ENCODE assay signal across 30 mouse cellular contexts in genomic region chr10:31346401-31346800, GRCm38 (mm10). TPM values are rescaled to one million over a fixed set of nuclear protein-coding genes. Genes with fewer than 3 reads are reported as not detected.
DNase-seq lines count a peak whose midpoint lies in the region; ATAC-seq and TF ChIP-seq lines count a peak whose summit lies in the region.
"Had no signal": no experiment of that assay in that cellular context is flagged by ENCODE, and none has a peak within 500 bp of the region (broad histone marks: within the 10 kb centered on the region; RNA-seq: fewer than 3 reads in every experiment).

No protein-coding gene starts in this region.

- no peak for TF ChIP-seq CTCF in lung, embryonic 14.5 days (IDR thresholded peaks at IDR 0.05; ENCODE audit: low read depth)
- TF ChIP-seq CTCF in lung, adult 2 months (IDR thresholded peaks at IDR 0.05; ENCODE audit: insufficient read depth, low read length), result no peak

- DNase-seq in heart, postnatal 4 days, result peak; percentile 8
- DNase-seq in heart, adult 9 months (ENCODE audit: low spot score in 2 of 2), result no peak
- peak; percentile 54 for DNase-seq in lung, embryonic 14.5 days
- no peak for DNase-seq in lung, adult 2 months
- peak; percentile 45 for DNase-seq in adipocyte (ENCODE audit: low spot score)
- DNase-seq in adrenal gland, postnatal 14 days, result peak; percentile 47
- no peak for DNase-seq in layer of hippocampus, adult 8-10 months (ENCODE audit: low spot score in 2 of 2)
- no peak for DNase-seq in ovary, postnatal 14 days (ENCODE audit: low spot score)
- DNase-seq: cerebellum, adult 8-10 months; cerebellum, postnatal 36 days; gastrocnemius, adult 2 months; heart, adult 2 months; kidney, adult 8-10 months; kidney, postnatal 10 days; liver had no signal

- H3K9me3 ChIP-seq in lung, embryonic 14.5 days (ENCODE audit: low read depth, low read length), result no peaks in the 10 kb centered on the region
- H3K9me3 ChIP-seq: embryonic facial prominence, embryonic 12.5 days; forebrain, embryonic 10.5 days; forebrain, embryonic 15.5 days; heart, embryonic 13.5 days; hindbrain, embryonic 10.5 days; hindbrain, embryonic 15.5 days; intestine, embryonic 15.5 days; lung, embryonic 15.5 days; midbrain, embryonic 10.5 days; midbrain, embryonic 15.5 days; neural tube, embryonic 15.5 days; stomach, embryonic 15.5 days had no signal

- H3K27me3 ChIP-seq in lung, embryonic 14.5 days (ENCODE audit: insufficient read depth, low read length), result no peaks in the 10 kb centered on the region
- H3K27me3 ChIP-seq: CH12.LX; embryonic facial prominence, embryonic 12.5 days; forebrain, embryonic 15.5 days; heart, embryonic 13.5 days; hindbrain, embryonic 15.5 days; intestine, embryonic 15.5 days; lung, embryonic 15.5 days; midbrain, embryonic 15.5 days; neural tube, embryonic 15.5 days; stomach, embryonic 15.5 days had no signal

- WGBS in lung, embryonic 14.5 days, result 49% methylated on average over 8 of the region's 8 CpGs
- 65% methylated on average over 8 of the region's 8 CpGs for WGBS in lung, adult 2 months

- no peak overlapping the region for H3K27ac ChIP-seq in lung, embryonic 14.5 days (ENCODE audit: low read depth)
- H3K27ac ChIP-seq: embryonic facial prominence, embryonic 12.5 days; forebrain, embryonic 10.5 days; forebrain, embryonic 15.5 days; gastrocnemius, adult 2 months; heart, adult 2 months; heart, embryonic 13.5 days; hindbrain, embryonic 10.5 days; hindbrain, embryonic 15.5 days; intestine, embryonic 15.5 days; left cerebral cortex, adult 2 months; liver, embryonic 14.5 days; lung, embryonic 15.5 days; midbrain, embryonic 10.5 days; midbrain, embryonic 15.5 days; neural tube, embryonic 15.5 days; stomach, embryonic 15.5 days had no signal

- no peaks in the 10 kb centered on the region for H3K4me1 ChIP-seq in lung, embryonic 14.5 days (ENCODE audit: insufficient read depth)
- no peaks in the 10 kb centered on the region for H3K4me1 ChIP-seq in lung, adult 2 months (ENCODE audit: control insufficient read depth, insufficient read depth, low read length)
- H3K4me1 ChIP-seq: embryonic facial prominence, embryonic 12.5 days; forebrain, embryonic 15.5 days; heart, embryonic 13.5 days; hindbrain, embryonic 15.5 days; intestine, embryonic 15.5 days; lung, embryonic 15.5 days; midbrain, embryonic 15.5 days; neural tube, embryonic 15.5 days; stomach, embryonic 15.5 days had no signal

- no peak overlapping the region for H3K4me3 ChIP-seq in lung, embryonic 14.5 days (ENCODE audit: low read depth, low read length)
- no peak overlapping the region for H3K4me3 ChIP-seq in lung, adult 2 months (replicated peaks; ENCODE audit: extremely low read depth, low read depth, low read length)
- H3K4me3 ChIP-seq: embryonic facial prominence, embryonic 12.5 days; forebrain, embryonic 10.5 days; forebrain, embryonic 15.5 days; gastrocnemius, adult 2 months; heart, adult 2 months; heart, embryonic 13.5 days; hindbrain, embryonic 10.5 days; hindbrain, embryonic 15.5 days; intestine, embryonic 15.5 days; left cerebral cortex, adult 2 months; lung, embryonic 15.5 days; midbrain, embryonic 10.5 days; midbrain, embryonic 15.5 days; neural tube, embryonic 15.5 days; stomach, embryonic 15.5 days had no signal

- no peak for ATAC-seq in lung, embryonic 14.5 days (ENCODE audit: insufficient read depth)
- ATAC-seq: forebrain, embryonic 15.5 days; intestine, embryonic 15.5 days; midbrain, embryonic 15.5 days had no signal

- TF ChIP-seq POLR2A in lung, adult 2 months (IDR thresholded peaks at IDR 0.05; ENCODE audit: borderline replicate concordance, extremely low read depth, low read depth, low read length), result no peak

- no peaks in the 10 kb centered on the region for H3K36me3 ChIP-seq in lung, embryonic 14.5 days (ENCODE audit: insufficient read depth)
- H3K36me3 ChIP-seq: embryonic facial prominence, embryonic 12.5 days; forebrain, embryonic 10.5 days; forebrain, embryonic 15.5 days; heart, embryonic 13.5 days; hindbrain, embryonic 10.5 days; hindbrain, embryonic 15.5 days; intestine, embryonic 15.5 days; lung, embryonic 15.5 days; midbrain, embryonic 10.5 days; midbrain, embryonic 15.5 days; neural tube, embryonic 15.5 days; stomach, embryonic 15.5 days had no signal

- no peak overlapping the region for H3K4me2 ChIP-seq in lung, embryonic 14.5 days
- H3K4me2 ChIP-seq: embryonic facial prominence, embryonic 12.5 days; forebrain, embryonic 15.5 days; heart, embryonic 13.5 days; hindbrain, embryonic 15.5 days; intestine, embryonic 15.5 days; lung, embryonic 15.5 days; midbrain, embryonic 15.5 days; neural tube, embryonic 15.5 days; stomach, embryonic 15.5 days had no signal

- H3K9ac ChIP-seq in lung, embryonic 14.5 days, result no peak overlapping the region
- H3K9ac ChIP-seq: embryonic facial prominence, embryonic 12.5 days; forebrain, embryonic 15.5 days; heart, embryonic 13.5 days; hindbrain, embryonic 15.5 days; intestine, embryonic 15.5 days; liver, embryonic 14.5 days; lung, embryonic 15.5 days; midbrain, embryonic 15.5 days; neural tube, embryonic 15.5 days; stomach, embryonic 15.5 days had no signal

RNA-seq across cellular contexts. Expression of gene Hddc2, which starts 33.2 kb away (rescaled TPM):
- total RNA-seq in heart, postnatal 4 days (2021), result 10 to 100 TPM; 26.0 to 28.6 TPM
- polyA plus RNA-seq in lung, embryonic 14.5 days (2014; fragmentation: Nextera tagmentation; extraction: Ambion mirVana), result 69.9 and 71.3 TPM in 2 replicates
- polyA plus RNA-seq in lung, adult 2 months (2012; rRNA removed), result 3.9 and 7.4 TPM in 2 replicates
- total RNA-seq in adrenal gland, postnatal 14 days (2021), result 34.9 and 36.9 TPM in 2 replicates
- 10 to 100 TPM; 17.6 to 24.6 (median 21.8) TPM for total RNA-seq in layer of hippocampus, adult 8-10 months (2022)

Comparison
In these comparisons a context has a peak if more than half of its experiments do, and no peak if none do; other contexts are left out.
1. DNase-seq: peak in heart, postnatal 4 days (single experiment), lung, embryonic 14.5 days (single experiment), adipocyte (single experiment) and adrenal gland, postnatal 14 days (single experiment); none in heart, adult 9 months (0 of 2), lung, adult 2 months (single experiment), layer of hippocampus, adult 8-10 months (0 of 2) and ovary, postnatal 14 days (single experiment).